Mouse (Mus musculus) splenic B cell, adult 2 months (primary cell): ENCODE results near the gene Agap2.

Experiments
- DNase-seq: peaks from one replicate; pipeline ENCODE4 v3.0.0-alpha.2; 2011; ENCODE audit warnings: low read depth, low spot score
- H3K27me3 ChIP-seq: 2 replicates; pipeline ENCODE4 v1.6.1; 2012; ENCODE audit warnings: mild to moderate bottlenecking, low read length, moderate library complexity, mixed read lengths; ENCODE audit not compliant: control insufficient read depth, poor library complexity, insufficient read depth, severe bottlenecking
- H3K36me3 ChIP-seq: 2 replicates; pipeline ENCODE4 v1.6.1; 2012; ENCODE audit warnings: mild to moderate bottlenecking, low read length, moderate library complexity, mixed read lengths; ENCODE audit not compliant: control insufficient read depth, poor library complexity, insufficient read depth, severe bottlenecking

Gene Agap2

DNA sequence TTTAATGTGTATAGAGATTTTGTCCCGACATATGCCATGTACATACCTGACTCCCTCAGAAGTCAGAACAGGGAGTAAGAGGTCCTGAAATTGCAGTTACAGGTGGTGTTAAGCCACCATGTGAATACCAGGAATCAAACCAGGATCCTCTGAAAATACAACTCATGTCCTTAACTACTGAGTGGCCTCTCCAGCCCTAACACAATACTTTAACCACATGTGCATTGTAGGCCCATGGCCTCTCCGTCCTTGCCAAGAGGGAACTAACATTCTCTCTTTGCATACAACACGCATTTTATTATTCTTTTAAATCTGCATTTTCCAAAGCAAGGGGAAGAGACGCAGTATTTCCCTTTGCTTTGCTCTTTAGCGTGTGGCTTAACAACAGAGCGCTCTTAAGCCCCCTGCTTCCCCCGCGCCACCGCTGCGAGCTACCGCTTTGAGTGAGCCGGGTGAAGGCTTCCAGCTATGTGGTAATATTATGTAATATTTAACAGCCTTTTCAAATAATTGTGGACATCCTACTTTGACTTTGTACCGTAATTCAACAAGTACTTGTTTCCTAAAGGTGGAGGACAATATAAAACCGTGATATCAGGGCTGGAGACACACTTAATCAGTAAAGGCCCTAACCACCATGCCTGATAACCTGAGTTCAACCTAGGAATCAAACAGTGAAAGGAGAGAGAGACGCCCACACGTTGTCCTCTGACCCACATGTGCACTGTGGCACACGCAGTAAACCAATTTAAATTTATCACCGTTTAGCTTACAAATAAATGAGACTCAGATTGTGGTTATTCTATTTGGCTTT lies 63.5 kb downstream of the Agap2 start:
- DNase-seq = no peak
- no peaks in the 10 kb centered on the region for H3K27me3 ChIP-seq
- no peaks in the 10 kb centered on the region for H3K36me3 ChIP-seq

- Histone ChIP-seq H3K36me3 (no peaks in the 10 kb centered on the region), H3K27me3 (no peaks in the 10 kb centered on the region)
- no peak for DNase-seq
Measured at GRCm38 (mm10) chr10:127140971-127141370, 65.9 kb downstream of the Agap2 start.

- Histone ChIP-seq H3K36me3 (no peaks in the 10 kb centered on the region), H3K27me3 (no peaks in the 10 kb centered on the region)
- peak; percentile 57 for DNase-seq
Measured at GRCm38 (mm10) chr10:127141500-127141899, 66.4 kb downstream of the Agap2 start.
